Mouse (Mus musculus) bone marrow macrophage, adult 2 months (primary cell): ENCODE measurements around the gene Fhit.

Experiments used
- CTCF ChIP-seq: IDR thresholded peaks from 2 replicates; pipeline ENCODE4 v1.5.1; 2012; ENCODE audit warnings: low read depth, mild to moderate bottlenecking, low read length, moderate library complexity
- POLR2A ChIP-seq: IDR thresholded peaks from 2 replicates; pipeline ENCODE4 v1.6.1; 2012; ENCODE audit warnings: mild to moderate bottlenecking, low read depth, low read length, borderline replicate concordance

DNA sequence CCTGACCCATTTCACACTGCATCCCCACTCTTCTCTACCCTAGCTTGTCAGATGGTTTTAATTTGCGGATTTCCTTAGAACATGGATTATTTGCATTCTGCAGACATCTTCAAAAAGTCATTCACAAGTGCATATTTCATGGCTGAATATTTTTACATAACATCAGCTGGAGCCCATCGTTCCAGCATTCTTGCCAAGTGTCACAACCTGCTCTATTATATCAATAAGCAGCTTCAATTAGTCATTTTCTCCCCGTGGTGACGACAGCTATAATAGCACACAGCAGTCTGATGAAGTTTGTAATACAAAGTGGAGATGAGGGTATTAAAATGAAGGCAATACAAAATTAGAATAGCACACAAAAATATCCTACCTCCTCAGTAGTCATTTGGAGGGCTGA is 337.0 kb downstream of the Fhit start:
- TF ChIP-seq CTCF, result no peak
- TF ChIP-seq POLR2A, result no peak
